Mouse (Mus musculus) stomach, postnatal 0 days (tissue): ENCODE results near the gene Atp1b2. TPM values are rescaled to one million over a fixed set of nuclear protein-coding genes. Genes with fewer than 3 reads are reported as not detected.

Experiments used
- ATAC-seq: fragments of 200-750 bp; cut with Nextera tagmentation; 2 replicates; pipeline ENCODE4 v1.8.0; 2017; ENCODE audit not compliant: low FRiP score, low TSS enrichment
- DNase-seq: peaks from one replicate; pipeline ENCODE4 v3.0.0-alpha.2; 2016; ENCODE audit warnings: low spot score
- H3K27ac ChIP-seq: fragments of 300-500 bp; sonication (generic); replicated peaks from 2 replicates; pipeline ENCODE4 v1.5.1; 2014; ENCODE audit warnings: mild to moderate bottlenecking, control low read depth
- H3K27me3 ChIP-seq: fragments of 300-500 bp; sonication (generic); 2 replicates; pipeline ENCODE4 v1.6.1; 2014; ENCODE audit warnings: low read length; ENCODE audit not compliant: control insufficient read depth, insufficient read depth
- H3K36me3 ChIP-seq: fragments of 300-500 bp; sonication (generic); 2 replicates; pipeline ENCODE4 v1.6.1; 2014; ENCODE audit warnings: low read length, mixed read lengths; ENCODE audit not compliant: control insufficient read depth, insufficient read depth
- H3K4me1 ChIP-seq: fragments of 300-500 bp; sonication (generic); replicated peaks from 2 replicates; pipeline ENCODE4 v1.6.1; 2014; ENCODE audit warnings: antibody characterized with exemption; ENCODE audit not compliant: control insufficient read depth, insufficient read depth
- H3K4me2 ChIP-seq: fragments of 300-500 bp; sonication (generic); replicated peaks from 2 replicates; pipeline ENCODE4 v1.6.1; 2014; ENCODE audit warnings: low read depth, mild to moderate bottlenecking, control low read depth, moderate library complexity
- H3K4me3 ChIP-seq: fragments of 300-500 bp; sonication (generic); 2 replicates; pipeline ENCODE4 v1.5.1; 2014; ENCODE audit warnings: low read depth, low read length, control low read depth
- H3K9ac ChIP-seq: fragments of 300-500 bp; sonication (generic); 2 replicates; pipeline ENCODE4 v1.6.1; 2014; ENCODE audit warnings: mild to moderate bottlenecking, low read length, control low read depth, mixed read lengths
- H3K9me3 ChIP-seq: fragments of 300-500 bp; sonication (generic); 2 replicates; pipeline ENCODE4 v1.6.1; 2016; ENCODE audit warnings: low read length; ENCODE audit not compliant: control insufficient read depth
- CTCF ChIP-seq: IDR thresholded peaks from 2 replicates; pipeline ENCODE4 v1.5.1; 2016; ENCODE audit warnings: antibody characterized with exemption, low read depth, mild to moderate bottlenecking, moderate library complexity
- EP300 ChIP-seq: optimal IDR thresholded peaks from 2 replicates; pipeline ENCODE3; 2016; ENCODE audit warnings: antibody characterized with exemption
- WGBS: fragments of 180-500 bp; shearing (Covaris S2); extraction: QIAGEN DNeasy Blood & Tissue Kit; methylation state at CpG from one replicate; pipeline ENCODE4 v1.1.7; 2014; 5-methylcytosine and 5-hydroxymethylcytosine counted together
- polyA plus RNA-seq: library from polyadenylated mRNA; unstranded; fragments of >200 nt; fragmentation: Nextera tagmentation; extraction: Ambion mirVana; gene quantifications from 2 replicates; pipeline ENCODE4 v1.2.1, GENCODE M21; 2015

The Atp1b2 gene
- polyA plus RNA-seq, 1 experiment from 2014 or later, result 5.3 TPM

- no peaks in the 10 kb centered on the region for H3K27me3 ChIP-seq
- DNase-seq, result peak; percentile 86
- no peaks in the 10 kb centered on the region for H3K36me3 ChIP-seq
- TF ChIP-seq CTCF (peak; percentile 90), EP300 (no peak)
- 15% methylated on average over 19 of the region's 19 CpGs for WGBS
- no peaks in the 10 kb centered on the region for H3K4me1 ChIP-seq
- H3K27ac ChIP-seq, result no peak overlapping the region
- no peak overlapping the region for H3K4me3 ChIP-seq
- ATAC-seq, result peak; percentile 67
- H3K4me2 ChIP-seq, result peak overlapping the region; percentile 36; the same call in 1 of the 2 replicates
- H3K9me3 ChIP-seq, result no peaks in the 10 kb centered on the region
- peak overlapping the region; percentile 35; the same call in 1 of the 2 replicates for H3K9ac ChIP-seq
Measured at GRCm38 (mm10) chr11:69613553-69614256, 8.0 kb upstream of the Atp1b2 start.

GRCm38 (mm10) chr11:69610899-69611298 is 5.2 kb upstream of the Atp1b2 start:
- Histone ChIP-seq H3K4me2 (no peak overlapping the region), H3K27ac (no peak overlapping the region), H3K9me3 (no peaks in the 10 kb centered on the region), H3K27me3 (no peaks in the 10 kb centered on the region), H3K4me1 (no peaks in the 10 kb centered on the region), H3K9ac (no peak overlapping the region), H3K4me3 (no peak overlapping the region), H3K36me3 (no peaks in the 10 kb centered on the region)
- no peak for ATAC-seq
- TF ChIP-seq EP300, result no peak
- no peak for DNase-seq
- 59% methylated on average over 4 of the region's 4 CpGs for WGBS

- DNase-seq, result no peak
- Histone ChIP-seq H3K27ac (no peak overlapping the region), H3K4me3 (no peak overlapping the region), H3K4me2 (no peak overlapping the region), H3K9me3 (no peaks in the 10 kb centered on the region), H3K36me3 (no peaks in the 10 kb centered on the region), H3K27me3 (no peaks in the 10 kb centered on the region), H3K4me1 (no peaks in the 10 kb centered on the region), H3K9ac (no peak overlapping the region)
- TF ChIP-seq EP300, result no peak
- no peak for TF ChIP-seq CTCF
- 62% methylated on average over 7 of the region's 7 CpGs for WGBS
- no peak for ATAC-seq
Measured at GRCm38 (mm10) chr11:69609416-69609815, 3.7 kb upstream of the Atp1b2 start.

GRCm38 (mm10) chr11:69608525-69608924 is 2.8 kb upstream of the Atp1b2 start:
- no peaks in the 10 kb centered on the region for H3K36me3 ChIP-seq
- no peaks in the 10 kb centered on the region for H3K27me3 ChIP-seq
- 72% methylated on average over 3 of the region's 3 CpGs for WGBS
- TF ChIP-seq CTCF, result no peak
- no peak overlapping the region for H3K9ac ChIP-seq
- DNase-seq (no peak), ATAC-seq (no peak)
- no peak overlapping the region for H3K27ac ChIP-seq
- no peaks in the 10 kb centered on the region for H3K4me1 ChIP-seq
- H3K4me2 ChIP-seq, result no peak overlapping the region
- no peak overlapping the region for H3K4me3 ChIP-seq
- H3K9me3 ChIP-seq, result no peaks in the 10 kb centered on the region

DNA sequence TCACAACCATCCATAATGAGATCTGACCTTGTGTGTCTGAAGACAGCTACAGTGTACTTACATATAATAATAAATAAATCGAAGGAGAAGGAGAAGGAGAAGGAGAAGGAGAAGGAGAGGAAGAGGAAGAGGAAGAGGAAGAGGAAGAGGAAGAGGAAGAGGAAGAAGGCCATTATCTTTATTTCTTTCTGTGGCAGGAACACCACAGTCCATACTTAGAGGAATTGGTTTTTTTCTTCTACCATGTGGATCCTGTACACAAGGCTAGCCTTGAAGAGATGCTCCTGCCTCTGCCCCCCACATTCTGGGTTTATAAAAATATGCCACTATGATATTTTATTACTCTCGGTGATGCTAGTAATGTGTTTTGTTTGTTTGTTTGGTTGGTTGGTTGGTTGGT is 1.1 kb upstream of the Atp1b2 start:
- Histone ChIP-seq H3K27me3 (no peaks in the 10 kb centered on the region), H3K4me1 (no peaks in the 10 kb centered on the region), H3K36me3 (no peaks in the 10 kb centered on the region), H3K9ac (no peak overlapping the region), H3K4me2 (no peak overlapping the region), H3K27ac (no peak overlapping the region), H3K9me3 (no peaks in the 10 kb centered on the region), H3K4me3 (no peak overlapping the region)
- no peak for ATAC-seq
- no peak for DNase-seq
- TF ChIP-seq EP300, result no peak
- no peak for TF ChIP-seq CTCF
- WGBS, result 86% methylated on average over 2 of the region's 2 CpGs

- Histone ChIP-seq H3K9ac (no peak overlapping the region), H3K36me3 (no peaks in the 10 kb centered on the region), H3K4me3 (peak overlapping the region; percentile 51), H3K4me2 (peak overlapping the region; percentile 74), H3K9me3 (no peaks in the 10 kb centered on the region), H3K27ac (no peak overlapping the region), H3K4me1 (no peaks in the 10 kb centered on the region), H3K27me3 (no peaks in the 10 kb centered on the region)
- DNase-seq (no peak), ATAC-seq (no peak)
- TF ChIP-seq EP300 (no peak), CTCF (no peak)
- 58% methylated on average over 2 of the region's 2 CpGs for WGBS
Measured at GRCm38 (mm10) chr11:69606491-69606795, 701 bp upstream of the Atp1b2 start.
